Mouse (Mus musculus): ENCODE data around the gene Zfp423. TPM values are rescaled to one million over a fixed set of nuclear protein-coding genes. Genes with fewer than 3 reads are reported as not detected.

The Zfp423 gene
- polyA plus RNA-seq, 1 experiment from 2014 or later = 7.0 TPM

DNA sequence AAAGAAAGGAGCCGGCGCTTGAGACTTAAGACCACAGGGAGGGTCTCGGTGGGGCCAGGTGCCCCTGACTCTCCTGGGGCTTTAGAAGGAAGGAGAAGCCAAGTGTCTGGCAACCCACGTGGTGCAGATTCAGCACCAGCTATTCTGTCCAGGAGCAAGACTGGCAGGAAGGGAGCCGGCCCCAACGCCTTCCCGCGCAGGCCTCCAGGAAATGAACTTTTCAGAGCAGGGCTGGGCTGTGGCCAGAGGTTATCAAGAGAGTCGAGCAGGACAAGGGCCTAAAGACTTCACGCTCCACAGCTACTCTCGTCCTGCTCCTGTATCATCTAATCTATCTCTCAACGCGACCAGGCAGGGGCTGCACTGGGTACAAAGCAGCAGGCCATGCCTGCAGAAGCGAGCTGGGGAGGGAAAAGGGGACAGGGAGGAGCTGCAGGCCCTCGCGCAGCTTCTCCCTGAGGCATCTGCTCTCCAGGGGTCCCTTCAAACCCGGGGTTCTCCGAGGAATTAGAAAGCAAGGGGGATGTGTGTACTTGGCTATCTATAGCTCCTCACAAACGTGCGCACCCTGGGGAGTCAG is 1.4 kb downstream of the Zfp423 start:
- no peaks in the 10 kb centered on the region for H3K36me3 ChIP-seq (ENCODE audit: control insufficient read depth, insufficient read depth, low read length)
- H3K9ac ChIP-seq (ENCODE audit: low read length) = peak overlapping the region; percentile 95
- no peaks in the 10 kb centered on the region for H3K9me3 ChIP-seq (replicated peaks; ENCODE audit: control insufficient read depth, low read length)
- H3K27ac ChIP-seq (ENCODE audit: low read length) = peak overlapping the region; percentile 97
- 2% methylated on average over 20 of the region's 20 CpGs for WGBS
- H3K4me1 ChIP-seq (ENCODE audit: control insufficient read depth, insufficient read depth, low read length) = peaks cover 31% of the 10 kb centered on the region
- ATAC-seq (ENCODE audit: insufficient read depth, low FRiP score) = 0 out of 2 replicates have a peak, but pooled peaks have one; percentile 7
- peaks cover 24% of the 10 kb centered on the region for H3K27me3 ChIP-seq (ENCODE audit: control insufficient read depth, insufficient read depth, low read length)
- peak overlapping the region; percentile 83 for H3K4me3 ChIP-seq (replicated peaks; ENCODE audit: low read length)
- H3K4me2 ChIP-seq (ENCODE audit: low read depth, low read length) = peak overlapping the region; percentile 97

DNA sequence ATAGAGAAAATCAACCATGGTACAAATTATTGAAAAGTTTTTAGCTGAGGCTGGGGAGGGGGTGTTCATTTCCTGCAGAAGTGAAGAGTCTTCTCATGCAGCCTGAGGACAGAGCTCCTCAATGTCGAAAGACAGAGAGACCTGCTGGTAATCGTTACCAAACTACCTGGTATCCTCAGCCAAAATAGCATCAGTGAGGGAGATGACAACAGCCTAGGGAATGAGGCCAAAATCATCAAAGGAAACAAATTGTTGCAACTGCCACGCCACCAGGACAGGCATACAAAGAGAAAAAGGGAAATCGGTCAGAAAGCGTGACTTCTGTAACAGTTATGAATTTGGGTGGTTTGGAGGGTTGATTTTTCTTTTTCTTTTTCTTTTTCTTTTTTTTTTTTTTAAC is 3.4 kb downstream of the Zfp423 start:
- Histone ChIP-seq H3K9me3 (replicated peaks; ENCODE audit: control insufficient read depth, low read length) (no peaks in the 10 kb centered on the region), H3K27ac (ENCODE audit: low read length) (no peak overlapping the region), H3K27me3 (ENCODE audit: control insufficient read depth, insufficient read depth, low read length) (peaks cover 5% of the 10 kb centered on the region; the same call in 1 of the 2 replicates), H3K9ac (ENCODE audit: low read length) (no peak overlapping the region), H3K4me1 (ENCODE audit: control insufficient read depth, insufficient read depth, low read length) (peaks cover 12% of the 10 kb centered on the region), H3K4me2 (ENCODE audit: low read depth, low read length) (no peak overlapping the region), H3K36me3 (ENCODE audit: control insufficient read depth, insufficient read depth, low read length) (no peaks in the 10 kb centered on the region), H3K4me3 (replicated peaks; ENCODE audit: low read length) (no peak overlapping the region)
- ATAC-seq (ENCODE audit: insufficient read depth, low FRiP score) = no peak
- 67% methylated on average over 5 of the region's 5 CpGs for WGBS

DNA sequence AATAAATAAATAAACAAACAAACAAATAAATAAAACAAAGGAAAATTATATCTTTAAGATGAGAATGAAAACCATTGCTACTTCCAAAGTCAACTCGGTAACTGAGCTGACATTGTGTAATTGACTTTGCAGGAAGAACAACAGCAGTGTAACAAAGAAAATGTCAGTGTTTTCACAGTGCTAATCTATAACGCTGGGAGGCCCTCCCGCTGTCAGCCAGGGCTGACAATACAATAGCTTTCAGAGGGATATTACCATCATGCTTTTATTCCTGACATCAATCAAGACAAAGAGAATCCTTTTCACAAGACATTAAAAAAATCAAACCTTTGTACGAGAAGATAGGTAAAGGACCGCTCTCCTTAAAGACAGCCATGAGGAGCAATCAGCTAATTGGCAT is 5.9 kb downstream of the Zfp423 start:
- H3K36me3 ChIP-seq (ENCODE audit: control insufficient read depth, insufficient read depth, low read length) = no peaks in the 10 kb centered on the region
- H3K27me3 ChIP-seq (ENCODE audit: control insufficient read depth, insufficient read depth, low read length) = no peaks in the 10 kb centered on the region
- no peak for ATAC-seq (ENCODE audit: insufficient read depth, low FRiP score)
- H3K4me2 ChIP-seq (ENCODE audit: low read depth, low read length) = no peak overlapping the region
- no peak overlapping the region for H3K4me3 ChIP-seq (replicated peaks; ENCODE audit: low read length)
- no peak overlapping the region for H3K27ac ChIP-seq (ENCODE audit: low read length)
- peaks cover 12% of the 10 kb centered on the region for H3K4me1 ChIP-seq (ENCODE audit: control insufficient read depth, insufficient read depth, low read length)
- H3K9me3 ChIP-seq (replicated peaks; ENCODE audit: control insufficient read depth, low read length) = no peaks in the 10 kb centered on the region
- H3K9ac ChIP-seq (ENCODE audit: low read length) = no peak overlapping the region
- WGBS = 55% methylated on average over 5 of the region's 5 CpGs

- Histone ChIP-seq H3K27me3 (ENCODE audit: control insufficient read depth, insufficient read depth, low read length) (no peaks in the 10 kb centered on the region), H3K4me2 (ENCODE audit: low read depth, low read length) (no peak overlapping the region)
These were observed 7.1 kb downstream of the Zfp423 start for GRCm38 (mm10) chr8:87952298-87952697.

GRCm38 (mm10) chr8:87944225-87944934 is 15.0 kb downstream of the Zfp423 start:
- Histone ChIP-seq H3K27ac (ENCODE audit: low read length) (no peak overlapping the region), H3K4me2 (ENCODE audit: low read depth, low read length) (peak overlapping the region; percentile 85; the same call in 1 of the 2 replicates), H3K27me3 (ENCODE audit: control insufficient read depth, insufficient read depth, low read length) (no peaks in the 10 kb centered on the region), H3K4me3 (replicated peaks; ENCODE audit: low read length) (peak overlapping the region; percentile 49; the same call in 1 of the 2 replicates), H3K9me3 (replicated peaks; ENCODE audit: control insufficient read depth, low read length) (no peaks in the 10 kb centered on the region), H3K4me1 (ENCODE audit: control insufficient read depth, insufficient read depth, low read length) (peaks cover 21% of the 10 kb centered on the region), H3K9ac (ENCODE audit: low read length) (peak overlapping the region; percentile 73; the same call in 1 of the 2 replicates), H3K36me3 (ENCODE audit: control insufficient read depth, insufficient read depth, low read length) (no peaks in the 10 kb centered on the region)
- WGBS = 38% methylated on average over 5 of the region's 5 CpGs
- no peak for ATAC-seq (ENCODE audit: insufficient read depth, low FRiP score)

More at GRCm38 (mm10) chr8:87952298-87952697, 7.1 kb downstream of the Zfp423 start:
- Histone ChIP-seq H3K4me3 (replicated peaks; ENCODE audit: low read length) (no peak overlapping the region), H3K27ac (ENCODE audit: low read length) (no peak overlapping the region), H3K4me1 (ENCODE audit: control insufficient read depth, insufficient read depth, low read length) (peaks cover 3% of the 10 kb centered on the region; the same call in 1 of the 2 replicates), H3K9me3 (replicated peaks; ENCODE audit: control insufficient read depth, low read length) (no peaks in the 10 kb centered on the region), H3K36me3 (ENCODE audit: control insufficient read depth, insufficient read depth, low read length) (no peaks in the 10 kb centered on the region), H3K9ac (ENCODE audit: low read length) (no peak overlapping the region)
- 74% methylated on average over 6 of the region's 6 CpGs for WGBS
- ATAC-seq (ENCODE audit: insufficient read depth, low FRiP score) = no peak

DNA sequence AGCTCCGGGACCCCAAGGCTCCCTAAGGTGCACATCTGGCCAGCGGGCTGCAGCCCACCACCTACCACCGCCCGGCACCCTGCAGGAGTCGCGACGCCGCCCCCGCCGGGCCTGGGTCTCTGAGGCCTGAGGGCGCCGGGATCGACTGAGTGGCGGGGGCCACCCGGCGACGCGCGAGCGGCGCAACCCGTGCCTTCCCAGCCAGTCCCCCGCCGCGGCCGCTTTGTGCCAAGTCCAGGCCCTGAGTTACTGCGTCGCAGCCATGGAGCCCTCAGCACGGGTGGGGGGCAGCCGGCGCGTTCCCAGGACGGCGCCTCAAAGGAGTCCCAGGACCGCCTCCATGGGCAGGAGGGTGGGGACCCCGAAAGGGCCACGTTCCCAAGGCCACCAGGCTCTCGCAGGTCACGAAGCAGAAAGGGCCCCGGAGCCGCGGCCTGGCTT is 15.7 kb downstream of the Zfp423 start:
- peak overlapping the region; percentile 85 for H3K4me2 ChIP-seq (ENCODE audit: low read depth, low read length)
- ATAC-seq (ENCODE audit: insufficient read depth, low FRiP score) = peak; percentile 25; the same call in 1 of the 2 replicates
- peak overlapping the region; percentile 49 for H3K4me3 ChIP-seq (replicated peaks; ENCODE audit: low read length)
- H3K36me3 ChIP-seq (ENCODE audit: control insufficient read depth, insufficient read depth, low read length) = no peaks in the 10 kb centered on the region
- H3K4me1 ChIP-seq (ENCODE audit: control insufficient read depth, insufficient read depth, low read length) = peaks cover 28% of the 10 kb centered on the region
- 11% methylated on average over 42 of the region's 42 CpGs for WGBS
- no peaks in the 10 kb centered on the region for H3K9me3 ChIP-seq (replicated peaks; ENCODE audit: control insufficient read depth, low read length)
- no peak overlapping the region for H3K27ac ChIP-seq (ENCODE audit: low read length)
- peak overlapping the region; percentile 73 for H3K9ac ChIP-seq (ENCODE audit: low read length)
- no peaks in the 10 kb centered on the region for H3K27me3 ChIP-seq (ENCODE audit: control insufficient read depth, insufficient read depth, low read length)

DNA sequence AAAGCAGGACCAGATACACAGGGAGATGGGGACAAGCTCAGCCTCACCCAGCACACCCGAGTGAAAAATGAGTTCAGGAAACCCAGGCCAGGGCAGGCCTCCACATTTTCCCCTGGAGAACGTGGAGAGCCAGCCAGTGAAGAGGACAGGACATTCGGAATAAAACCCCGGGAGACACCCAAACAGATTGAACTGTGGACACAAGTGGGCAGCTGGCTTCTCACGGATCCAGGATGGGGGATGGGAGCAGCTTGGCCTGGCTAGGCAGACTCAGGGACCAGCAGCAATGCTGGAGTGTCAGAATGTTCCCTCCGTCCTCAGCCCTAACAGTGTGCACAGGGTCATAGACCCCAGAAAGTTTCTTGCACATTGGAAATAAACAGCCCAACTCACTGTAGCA is 18.7 kb downstream of the Zfp423 start:
- WGBS = 43% methylated on average over 6 of the region's 6 CpGs
- no peaks in the 10 kb centered on the region for H3K9me3 ChIP-seq (replicated peaks; ENCODE audit: control insufficient read depth, low read length)
- no peak overlapping the region for H3K9ac ChIP-seq (ENCODE audit: low read length)
- no peak for ATAC-seq (ENCODE audit: insufficient read depth, low FRiP score)
- H3K4me2 ChIP-seq (ENCODE audit: low read depth, low read length) = no peak overlapping the region
- H3K27ac ChIP-seq (ENCODE audit: low read length) = no peak overlapping the region
- no peaks in the 10 kb centered on the region for H3K27me3 ChIP-seq (ENCODE audit: control insufficient read depth, insufficient read depth, low read length)
- peaks cover 46% of the 10 kb centered on the region for H3K4me1 ChIP-seq (ENCODE audit: control insufficient read depth, insufficient read depth, low read length)
- no peaks in the 10 kb centered on the region for H3K36me3 ChIP-seq (ENCODE audit: control insufficient read depth, insufficient read depth, low read length)
- no peak overlapping the region for H3K4me3 ChIP-seq (replicated peaks; ENCODE audit: low read length)

DNA sequence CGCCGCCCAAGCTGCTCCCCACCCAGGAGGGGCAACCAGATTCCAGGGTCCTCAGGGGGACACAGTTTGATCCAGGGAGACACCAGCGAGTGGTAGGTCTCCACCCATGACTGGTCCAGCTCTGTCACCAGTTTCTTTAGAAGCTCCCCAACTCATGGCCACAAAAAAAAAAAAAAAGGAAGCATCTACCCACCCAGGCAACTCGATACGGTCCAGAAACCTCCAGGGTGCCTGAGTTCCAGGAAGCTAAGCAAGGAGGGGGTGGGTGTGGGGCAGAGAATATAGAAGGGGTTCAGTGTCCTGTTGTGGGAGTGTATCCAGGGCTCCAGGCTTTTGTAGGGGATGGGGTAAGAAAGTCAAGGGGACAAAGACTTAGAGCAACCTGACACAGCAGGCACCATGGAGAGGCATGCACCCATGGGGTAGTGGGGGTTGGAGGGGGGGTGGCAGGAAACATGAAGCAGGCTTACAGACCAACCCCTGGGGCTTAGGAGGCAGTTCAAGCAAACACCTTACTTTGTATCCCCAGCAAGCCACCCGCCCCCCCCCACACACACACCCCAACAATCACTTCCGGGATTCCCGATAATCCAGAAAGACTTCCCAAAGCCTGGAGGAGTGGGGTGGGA is 20.0 kb downstream of the Zfp423 start:
- WGBS = 14% methylated on average over 8 of the region's 8 CpGs
- peak overlapping the region; percentile 83 for H3K27ac ChIP-seq (ENCODE audit: low read length)
- no peaks in the 10 kb centered on the region for H3K36me3 ChIP-seq (ENCODE audit: control insufficient read depth, insufficient read depth, low read length)
- no peaks in the 10 kb centered on the region for H3K9me3 ChIP-seq (replicated peaks; ENCODE audit: control insufficient read depth, low read length)
- ATAC-seq (ENCODE audit: insufficient read depth, low FRiP score) = no peak
- H3K9ac ChIP-seq (ENCODE audit: low read length) = peak overlapping the region; percentile 66
- peak overlapping the region; percentile 34 for H3K4me3 ChIP-seq (replicated peaks; ENCODE audit: low read length)
- H3K27me3 ChIP-seq (ENCODE audit: control insufficient read depth, insufficient read depth, low read length) = no peaks in the 10 kb centered on the region
- peak overlapping the region; percentile 64 for H3K4me2 ChIP-seq (ENCODE audit: low read depth, low read length)
- H3K4me1 ChIP-seq (ENCODE audit: control insufficient read depth, insufficient read depth, low read length) = peaks cover 46% of the 10 kb centered on the region
